Mouse (Mus musculus) liver, postnatal 0 days (tissue): ENCODE measurements at regions not wholly inside any gene's neighbourhood (a gene's known extent, or its start where the extent isn't known, plus 50 kb on each side); places are given as distances from the start of the nearest gene placed in this dataset.

Experiments
- ATAC-seq: fragments of 200-750 bp; cut with Nextera tagmentation; 2 replicates; pipeline ENCODE4 v1.8.0; 2017; ENCODE audit warnings: mild to moderate bottlenecking, moderate library complexity
- DNase-seq: peaks from one replicate; pipeline ENCODE4 v3.0.0-alpha.2; 2016
- H3K27ac ChIP-seq: fragments of 300-500 bp; sonication (generic); 2 replicates; pipeline ENCODE4 v1.5.1; 2014; ENCODE audit warnings: antibody characterized with exemption, moderate library complexity, mild to moderate bottlenecking, low read depth
- H3K27me3 ChIP-seq: fragments of 300-500 bp; sonication (generic); 2 replicates; pipeline ENCODE4 v1.6.1; 2014; ENCODE audit warnings: low read length, control low read depth, mixed read lengths; ENCODE audit not compliant: insufficient read depth
- H3K36me3 ChIP-seq: fragments of 300-500 bp; sonication (generic); replicated peaks from 2 replicates; pipeline ENCODE4 v1.6.1; 2014; ENCODE audit warnings: mild to moderate bottlenecking, control low read depth, low read length, moderate library complexity, mixed read lengths; ENCODE audit not compliant: insufficient read depth
- H3K4me1 ChIP-seq: fragments of 300-500 bp; sonication (generic); 2 replicates; pipeline ENCODE4 v1.6.1; 2014; ENCODE audit warnings: antibody characterized with exemption, mild to moderate bottlenecking, control low read depth; ENCODE audit not compliant: insufficient read depth
- H3K4me2 ChIP-seq: fragments of 300-500 bp; sonication (generic); 2 replicates; pipeline ENCODE4 v1.6.1; 2014; ENCODE audit warnings: low read depth, mild to moderate bottlenecking, low read length, moderate library complexity, mixed read lengths
- H3K4me3 ChIP-seq: fragments of 300-500 bp; sonication (generic); 2 replicates; pipeline ENCODE4 v1.5.1; 2014; ENCODE audit warnings: low read depth, low read length
- H3K9ac ChIP-seq: fragments of 300-500 bp; sonication (generic); replicated peaks from 2 replicates; pipeline ENCODE4 v1.6.1; 2014; ENCODE audit warnings: mild to moderate bottlenecking, moderate library complexity
- H3K9me3 ChIP-seq: fragments of 300-500 bp; sonication (generic); 2 replicates; pipeline ENCODE4 v1.6.1; 2016; ENCODE audit warnings: mild to moderate bottlenecking, control low read depth, low read length, mixed read lengths
- CTCF ChIP-seq: sonication (generic); IDR thresholded peaks from 2 replicates; pipeline ENCODE4 v1.5.1; 2016; ENCODE audit warnings: antibody characterized with exemption, low read depth
- EP300 ChIP-seq: IDR thresholded peaks from 2 replicates; pipeline ENCODE4 v1.6.1; 2016; ENCODE audit warnings: antibody characterized with exemption, low read depth, mild to moderate bottlenecking
- WGBS: fragments of 180-500 bp; shearing (Covaris S2); extraction: QIAGEN DNeasy Blood & Tissue Kit; methylation state at CpG from one replicate; pipeline ENCODE4 v1.1.7; 2014; ENCODE audit not compliant: insufficient replicate concordance; 5-methylcytosine and 5-hydroxymethylcytosine counted together

GRCm38 (mm10) chr12:8865250-8865649 is 56.2 kb upstream of the Laptm4a start:
- 57% methylated on average over 1 of the region's 1 CpGs for WGBS
- no peak for TF ChIP-seq EP300
- no peak for TF ChIP-seq CTCF
- no peak overlapping the region for H3K27ac ChIP-seq
- H3K36me3 ChIP-seq = no peaks in the 10 kb centered on the region
- no peak overlapping the region for H3K4me2 ChIP-seq
- H3K4me3 ChIP-seq = no peak overlapping the region
- ATAC-seq (no peak), DNase-seq (no peak)
- no peaks in the 10 kb centered on the region for H3K9me3 ChIP-seq
- H3K9ac ChIP-seq = no peak overlapping the region
- H3K4me1 ChIP-seq = 0 out of 2 replicates have a peak, but pooled peaks cover 2% of the 10 kb centered on the region
- H3K27me3 ChIP-seq = no peaks in the 10 kb centered on the region

GRCm38 (mm10) chr12:8867104-8867503 is 54.4 kb upstream of the Laptm4a start:
- no peak for ATAC-seq
- 0 out of 2 replicates have a peak, but pooled peaks cover 2% of the 10 kb centered on the region for H3K4me1 ChIP-seq
- no peaks in the 10 kb centered on the region for H3K36me3 ChIP-seq
- TF ChIP-seq CTCF = no peak
- TF ChIP-seq EP300 = no peak
- H3K4me2 ChIP-seq = no peak overlapping the region
- H3K27me3 ChIP-seq = no peaks in the 10 kb centered on the region
- DNase-seq = no peak
- no peak overlapping the region for H3K9ac ChIP-seq
- H3K4me3 ChIP-seq = no peak overlapping the region
- 11% methylated on average over 1 of the region's 1 CpGs for WGBS
- H3K9me3 ChIP-seq = no peaks in the 10 kb centered on the region
- no peak overlapping the region for H3K27ac ChIP-seq

- WGBS = 68% methylated on average over 6 of the region's 6 CpGs
- Histone ChIP-seq H3K4me3 (no peak overlapping the region), H3K4me1 (0 out of 2 replicates have a peak, but pooled peaks cover 2% of the 10 kb centered on the region), H3K9ac (no peak overlapping the region), H3K4me2 (no peak overlapping the region), H3K36me3 (no peaks in the 10 kb centered on the region), H3K9me3 (no peaks in the 10 kb centered on the region), H3K27ac (no peak overlapping the region), H3K27me3 (no peaks in the 10 kb centered on the region)
- no peak for TF ChIP-seq EP300
- TF ChIP-seq CTCF = no peak
- ATAC-seq (no peak), DNase-seq (no peak)
These were observed 52.8 kb upstream of the Laptm4a start for GRCm38 (mm10) chr12:8868690-8869089.

GRCm38 (mm10) chr12:8869190-8869589 is 52.3 kb upstream of the Laptm4a start:
- H3K27me3 ChIP-seq = no peaks in the 10 kb centered on the region
- no peak for ATAC-seq
- 22% methylated on average over 1 of the region's 1 CpGs for WGBS

More at GRCm38 (mm10) chr12:8869190-8869589, 52.3 kb upstream of the Laptm4a start:
- TF ChIP-seq CTCF = no peak
- TF ChIP-seq EP300 = no peak
- no peak overlapping the region for H3K9ac ChIP-seq
- 0 out of 2 replicates have a peak, but pooled peaks cover 1% of the 10 kb centered on the region for H3K4me1 ChIP-seq
- no peak overlapping the region for H3K4me2 ChIP-seq
- no peak for DNase-seq
- no peaks in the 10 kb centered on the region for H3K9me3 ChIP-seq
- no peak overlapping the region for H3K4me3 ChIP-seq
- H3K36me3 ChIP-seq = no peaks in the 10 kb centered on the region
- H3K27ac ChIP-seq = no peak overlapping the region
